Mouse (Mus musculus): ENCODE results near the gene Ambra1. TPM values are rescaled to one million over a fixed set of nuclear protein-coding genes. Genes with fewer than 3 reads are reported as not detected.
"Not testable (repeated sequence)": the region's sequence is repeated elsewhere in the genome, so short reads cannot be mapped to it uniquely, and the experiment has no call there.

Ambra1 gene
- 18.2 and 22.9 TPM in 2 replicates for polyA plus RNA-seq (2012; rRNA removed)

DNA sequence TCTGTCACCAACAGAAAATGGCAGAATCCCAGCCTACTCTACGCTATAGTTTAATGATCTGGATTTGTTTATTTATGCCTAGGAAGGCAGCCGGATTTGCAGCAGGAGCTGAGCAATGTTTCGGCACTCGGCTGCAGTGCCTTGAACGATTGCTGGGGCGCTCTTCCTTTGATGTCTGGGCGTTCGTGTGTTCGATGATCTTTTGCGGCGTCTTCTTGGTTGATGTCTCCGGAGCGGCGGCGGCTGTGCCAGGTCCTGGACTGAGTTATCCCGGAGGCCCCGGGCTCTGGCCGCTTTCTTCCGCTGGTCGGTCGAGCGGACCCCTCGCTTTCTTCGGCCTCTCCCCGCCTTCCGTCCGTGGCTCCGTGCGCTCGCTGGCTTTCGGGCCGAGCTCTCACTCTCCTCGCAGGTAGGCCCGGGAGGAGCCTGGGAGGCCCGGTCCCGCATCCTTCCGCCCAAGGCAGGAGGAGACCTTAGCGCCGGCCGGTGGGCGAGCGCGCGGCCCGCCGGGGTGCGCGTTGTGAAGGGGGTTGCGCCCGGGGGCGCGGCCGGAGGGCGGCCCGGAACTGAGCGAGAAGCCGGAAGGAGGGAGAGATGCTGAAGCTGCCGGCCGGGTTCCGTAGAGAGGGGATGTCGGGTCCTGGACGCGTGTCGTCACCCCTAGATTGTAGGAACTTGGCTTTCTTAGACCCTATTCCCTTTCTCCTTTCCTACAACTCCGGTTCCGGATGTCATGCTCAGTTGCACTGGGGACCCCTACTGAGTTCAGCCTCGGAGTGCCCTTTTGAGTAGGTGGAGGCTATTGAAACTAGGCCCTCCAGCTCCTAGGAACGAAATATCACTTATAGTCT is at the start of gene Ambra1:
Gene Ambra1 (plus strand): TSS at position 164 of the 851 bp plus-strand sequence.
- peak; percentile 74 for DNase-seq (ENCODE audit: low read depth)

DNA sequence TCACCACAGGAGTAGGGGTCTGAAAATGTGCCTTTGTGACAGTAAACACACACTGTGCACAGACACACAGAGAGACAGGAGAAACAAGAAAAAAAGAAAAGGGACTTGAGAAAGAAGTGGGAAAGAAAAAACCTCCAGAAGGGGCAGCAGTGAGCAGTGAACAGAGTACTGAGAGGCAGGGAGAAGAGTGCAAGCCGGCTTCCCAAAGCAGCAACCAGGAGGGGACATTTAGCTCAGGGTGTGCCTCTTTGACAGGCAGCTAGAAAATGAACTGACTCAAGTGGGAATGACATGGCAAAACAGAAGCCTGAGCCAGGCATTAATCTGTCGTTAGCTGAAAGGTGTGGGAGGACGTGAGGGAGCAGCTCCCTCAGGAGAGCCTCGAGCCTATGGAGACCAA is 47.1 kb upstream of the Ambra1 start:
- DNase-seq (ENCODE audit: low read depth), result no peak

DNA sequence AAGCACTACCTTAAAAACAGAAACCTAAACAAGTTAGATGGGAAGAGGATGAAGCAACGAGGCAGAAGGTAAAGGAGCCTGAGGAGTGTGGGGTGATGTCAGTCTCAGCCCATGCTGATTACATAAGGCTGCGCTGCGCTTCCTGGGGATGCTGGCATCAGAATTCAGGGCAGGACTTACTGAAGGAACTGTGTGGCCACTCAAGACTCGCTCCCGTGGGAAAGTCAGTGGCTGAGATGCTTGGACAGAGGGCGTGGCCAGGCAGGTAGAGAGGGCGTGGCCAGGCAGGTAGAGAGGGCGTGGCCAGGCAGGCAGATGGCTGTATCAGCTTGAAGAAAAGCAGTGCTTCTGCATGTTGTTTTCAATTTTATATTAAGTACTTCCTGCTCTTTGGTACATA is 46.0 kb upstream of the Ambra1 start:
- peak; percentile 27 for DNase-seq (ENCODE audit: low read depth)

DNA sequence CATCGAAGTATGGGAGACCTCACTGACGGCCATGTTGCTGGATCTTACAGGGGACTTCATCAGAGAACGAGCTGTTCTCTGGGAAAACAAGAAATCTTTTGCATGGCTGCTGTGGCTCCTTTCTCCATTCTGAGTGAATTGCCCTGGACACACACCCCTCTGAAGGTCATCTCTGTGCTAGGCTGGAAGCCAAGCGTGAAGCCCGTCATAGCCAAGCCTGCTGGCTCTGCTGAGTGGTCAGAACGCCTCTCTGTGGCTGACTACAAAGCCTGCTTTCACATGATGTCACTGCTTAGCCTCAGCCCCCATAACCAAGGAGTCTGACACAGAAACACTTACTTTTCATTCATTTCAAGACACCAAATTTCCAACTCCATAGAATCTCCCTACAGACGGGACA is 40.5 kb upstream of the Ambra1 start:
- DNase-seq (ENCODE audit: low read depth), result no peak

DNA sequence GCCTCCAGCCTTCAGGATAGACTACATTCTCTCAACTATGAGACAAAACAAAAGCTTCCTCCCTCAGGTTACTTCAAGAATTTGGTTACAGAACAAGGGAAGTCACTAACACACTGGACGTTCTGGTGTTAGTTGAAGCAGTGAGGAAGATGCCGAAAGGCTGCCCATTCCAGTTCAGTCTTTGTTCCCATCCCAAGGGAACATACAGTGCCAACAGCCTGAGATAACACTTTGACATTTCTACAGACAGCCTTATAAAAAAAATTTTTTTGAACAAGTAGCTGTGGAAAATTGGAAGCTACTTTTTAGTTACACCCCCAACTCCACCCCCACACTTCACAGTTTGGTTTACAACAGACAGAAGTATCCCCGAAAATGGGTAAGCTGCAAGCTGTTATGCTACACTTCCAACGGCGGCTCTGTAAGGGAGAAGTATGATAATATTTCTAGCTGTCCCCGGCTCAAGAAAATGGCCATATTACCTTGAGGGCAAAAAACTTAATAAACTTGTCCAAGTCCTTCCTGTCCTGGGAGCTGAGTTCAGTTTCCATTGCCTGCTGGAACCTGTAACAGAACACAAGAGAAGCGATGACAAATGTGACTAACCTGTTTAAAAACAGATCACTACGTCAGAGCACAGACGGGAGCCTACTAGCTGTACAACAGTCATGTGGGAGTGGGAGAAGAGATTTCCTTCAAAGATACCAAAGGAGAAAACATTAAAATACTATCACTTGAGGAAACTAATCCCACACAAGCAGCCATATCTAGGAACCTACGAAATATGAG is 34.3 kb upstream of the Ambra1 start:
- no peak for DNase-seq (ENCODE audit: low read depth)

DNA sequence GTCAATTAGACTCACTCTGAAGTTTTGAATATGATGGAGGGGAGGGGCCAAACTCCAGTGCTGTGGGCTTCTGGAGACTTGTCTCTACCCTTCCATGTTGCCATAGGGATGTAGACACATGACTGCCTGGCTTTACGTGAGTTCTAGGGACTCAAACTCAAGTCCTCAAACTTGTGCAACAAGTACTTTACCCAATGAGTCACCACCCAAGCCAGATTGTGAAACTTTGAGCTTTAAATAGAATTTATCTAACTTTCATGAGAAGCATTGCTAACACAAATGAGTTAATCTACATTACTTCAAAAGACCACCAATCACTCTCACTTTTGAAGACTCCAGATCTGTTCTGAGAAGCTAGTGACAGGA is 33.7 kb upstream of the Ambra1 start:
- DNase-seq (ENCODE audit: low read depth), result no peak

- DNase-seq (ENCODE audit: low read depth), result no peak
Observed at GRCm38 (mm10) chr2:91699225-91699624, 30.7 kb upstream of the Ambra1 start.

GRCm38 (mm10) chr2:91701366-91701765 is 28.6 kb upstream of the Ambra1 start:
- no peak for DNase-seq (ENCODE audit: low read depth)

GRCm38 (mm10) chr2:91705736-91706135 is 24.2 kb upstream of the Ambra1 start:
- DNase-seq (ENCODE audit: low read depth), result no peak

DNA sequence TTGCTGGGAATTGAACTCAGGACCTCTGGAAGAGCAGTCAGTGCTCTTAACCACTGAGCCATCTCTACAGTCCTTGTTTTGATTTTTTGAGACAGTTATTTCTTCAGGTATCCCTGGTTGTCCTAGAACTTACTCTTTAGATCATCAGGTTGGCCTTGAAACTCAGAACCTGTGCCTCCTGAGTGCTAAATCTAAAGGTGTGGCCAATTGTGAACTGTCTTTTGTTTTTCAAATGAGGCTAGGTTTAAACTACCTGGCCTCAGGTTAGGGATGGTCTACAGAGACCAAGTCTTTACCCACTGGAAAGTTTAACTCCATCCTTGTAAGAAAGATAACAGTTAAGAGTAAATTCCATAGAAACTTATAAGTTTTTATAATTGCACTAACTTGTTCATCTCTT is 23.5 kb upstream of the Ambra1 start:
- no peak for DNase-seq (ENCODE audit: low read depth)

- no peak for DNase-seq (ENCODE audit: low read depth)
Observed at GRCm38 (mm10) chr2:91708361-91708760, 21.6 kb upstream of the Ambra1 start.

DNA sequence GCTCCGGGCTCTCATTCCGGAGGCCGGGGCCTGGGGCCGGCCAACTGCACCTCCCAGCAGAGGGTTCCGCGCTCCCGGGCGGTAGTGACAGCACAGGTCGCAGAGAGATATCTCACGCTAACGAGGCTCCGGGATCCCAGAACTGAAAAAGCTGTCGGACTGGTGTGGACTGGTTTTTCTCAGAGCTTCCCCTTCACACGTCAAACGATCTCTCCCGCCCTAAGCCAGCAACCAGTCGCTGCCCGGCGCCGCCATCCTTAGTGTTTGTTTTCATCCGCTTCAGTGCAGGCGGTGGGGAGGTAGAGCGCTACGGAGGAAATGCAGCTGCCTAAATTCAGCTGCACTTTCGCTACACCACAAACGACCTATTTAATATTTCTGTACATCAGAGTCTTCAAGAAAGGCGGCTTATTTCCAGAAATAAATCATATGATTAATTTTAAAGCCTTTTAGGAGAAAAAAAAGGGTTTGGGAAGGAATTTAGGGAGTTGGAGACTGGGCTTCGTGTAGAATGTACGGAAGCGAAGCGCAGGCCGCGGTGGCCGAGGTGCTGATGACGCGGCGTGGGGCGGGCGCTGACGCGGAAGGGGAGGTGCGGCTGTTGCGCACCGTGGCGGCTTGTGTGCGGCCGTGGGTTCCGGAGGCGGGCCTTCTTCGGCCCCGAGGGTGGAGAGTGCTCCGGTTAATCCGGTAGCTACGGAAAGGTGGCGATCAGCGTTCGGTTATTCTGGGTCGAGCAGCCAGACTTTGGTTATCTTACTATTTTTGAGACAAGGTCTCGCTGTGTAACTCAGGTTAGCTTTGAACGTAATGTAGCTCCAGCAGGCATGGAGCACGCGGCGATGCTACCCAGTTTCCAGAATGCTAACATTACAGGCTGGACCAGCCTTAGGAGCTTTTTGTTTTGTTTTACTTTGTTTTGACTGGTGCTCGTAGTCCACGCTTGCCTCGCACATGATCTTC is 19.4 kb upstream of the Ambra1 start, which contains the start of the genes Atg13 and Harbi1:
Gene Atg13 (minus strand): TSS at position 305 of the 963 bp plus-strand sequence.
Gene Harbi1 (plus strand): TSS at position 581 of the 963 bp plus-strand sequence.
- DNase-seq (ENCODE audit: low read depth), result no peak

DNA sequence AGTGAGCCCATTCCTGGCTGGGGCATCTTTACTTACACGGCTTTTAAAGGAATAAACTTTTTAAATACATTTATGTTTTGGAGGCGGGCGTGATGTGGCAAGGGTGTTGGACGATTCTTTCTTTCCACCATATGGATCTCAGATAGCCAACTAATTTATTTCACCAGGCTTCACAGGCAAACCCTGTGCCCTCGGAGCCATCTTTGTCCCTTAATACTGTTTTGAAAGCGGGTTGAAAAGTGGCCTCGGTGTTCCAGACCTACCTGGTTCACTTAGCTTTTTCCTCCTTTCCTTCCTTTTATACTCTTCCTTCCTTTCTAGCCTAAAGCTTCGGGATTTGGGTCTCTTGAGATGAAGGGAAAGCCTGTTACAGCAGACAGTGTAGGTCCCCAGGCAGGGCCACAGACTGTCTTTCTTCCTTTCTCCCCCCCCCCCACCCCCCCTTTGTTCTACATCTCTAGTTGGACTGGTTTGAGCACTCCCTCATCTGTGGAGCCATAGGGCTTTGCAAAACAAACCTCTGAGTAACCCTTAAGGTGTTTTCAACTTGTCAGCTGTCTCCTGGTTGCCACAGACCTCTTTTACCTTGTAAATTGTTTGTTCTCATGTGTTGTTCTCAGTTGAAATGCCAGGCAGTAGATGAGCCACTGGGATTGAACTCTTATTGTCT is 18.5 kb upstream of the Ambra1 start:
- DNase-seq (ENCODE audit: low read depth), result no peak

DNA sequence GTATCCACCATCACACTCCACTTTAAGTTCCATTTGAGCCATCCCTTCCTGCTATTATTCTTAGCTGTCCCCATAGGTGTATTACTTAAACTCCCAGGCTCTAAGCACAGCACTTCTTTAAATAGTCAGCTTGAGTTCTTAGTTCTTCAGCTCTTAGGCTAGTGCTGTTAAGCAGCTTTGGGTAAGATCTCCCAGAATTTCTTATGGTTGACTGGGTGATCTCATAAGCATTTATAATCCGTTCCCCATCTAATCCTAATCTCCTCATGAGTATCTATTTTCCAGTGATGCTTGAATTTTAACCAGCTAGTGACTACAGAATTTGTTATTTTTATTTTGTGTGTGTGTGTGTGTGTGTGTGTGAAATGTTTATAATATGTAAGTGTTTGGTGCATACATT is 15.0 kb upstream of the Ambra1 start:
- no peak for DNase-seq (ENCODE audit: low read depth)

DNA sequence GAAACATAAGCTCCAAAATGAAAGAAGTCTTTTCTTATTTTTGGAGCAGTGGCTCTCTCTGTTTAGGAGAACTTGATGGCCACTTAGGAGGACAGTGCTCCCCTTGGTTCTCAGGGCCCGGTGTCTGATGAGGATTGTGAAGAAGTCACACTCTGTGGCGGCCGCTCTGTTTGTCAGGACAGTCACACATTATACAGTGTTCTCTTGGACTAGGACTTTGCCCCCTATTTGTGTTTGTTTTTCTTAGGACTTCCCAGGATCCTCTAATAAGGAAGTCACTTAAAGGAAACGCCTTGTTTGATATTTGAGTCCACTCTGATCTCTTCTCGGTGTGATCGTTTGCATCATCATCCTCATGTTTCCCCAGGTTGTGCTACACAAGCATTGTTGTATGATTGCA is 11.7 kb upstream of the Ambra1 start:
- no peak for DNase-seq (ENCODE audit: low read depth)

DNA sequence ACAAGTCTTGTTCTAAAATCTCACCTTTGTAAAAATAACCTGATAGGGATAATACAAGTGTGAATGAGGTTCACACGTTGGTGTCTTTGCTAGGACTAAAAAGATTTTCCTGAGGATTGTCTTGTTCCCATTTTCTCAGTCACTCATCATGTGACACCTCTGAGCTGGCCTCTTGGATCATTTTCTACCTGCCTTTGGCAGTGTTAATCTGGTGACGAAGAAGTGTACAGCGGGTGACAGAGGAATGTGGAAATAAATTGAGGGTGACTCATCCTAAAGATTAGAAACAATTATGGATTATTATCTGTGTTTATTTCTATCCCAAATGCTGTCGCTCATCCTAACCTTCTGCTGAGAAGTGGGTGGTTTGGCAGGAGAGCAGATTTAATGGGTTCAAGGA is 6.6 kb upstream of the Ambra1 start:
- peak; percentile 67 for DNase-seq (ENCODE audit: low read depth)

- DNase-seq (ENCODE audit: low read depth), result no peak
Observed at GRCm38 (mm10) chr2:91723951-91724350, 6.0 kb upstream of the Ambra1 start.

GRCm38 (mm10) chr2:91724716-91725115 is 5.2 kb upstream of the Ambra1 start:
- no peak for DNase-seq (ENCODE audit: low read depth)

DNA sequence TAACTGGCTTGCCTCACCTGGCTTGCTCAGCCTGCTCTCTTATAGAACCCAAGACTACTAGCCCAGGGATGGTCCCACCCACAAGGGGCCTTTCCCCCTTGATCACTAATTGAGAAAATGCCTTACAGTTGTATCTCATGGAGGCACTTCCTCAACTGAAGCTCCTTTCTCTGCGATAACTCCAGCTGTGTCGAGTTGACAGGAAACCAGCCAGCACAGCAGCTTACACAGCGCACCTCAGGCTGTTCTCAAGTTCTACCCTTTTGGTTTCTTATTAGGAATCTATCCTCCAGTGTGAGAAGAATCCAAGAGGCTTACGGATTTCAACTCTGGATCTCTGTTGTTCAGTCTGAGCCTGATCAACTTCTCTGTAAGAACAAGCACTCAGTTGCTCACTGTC is 4.5 kb upstream of the Ambra1 start:
- DNase-seq (ENCODE audit: low read depth), result not testable (repeated sequence)

DNA sequence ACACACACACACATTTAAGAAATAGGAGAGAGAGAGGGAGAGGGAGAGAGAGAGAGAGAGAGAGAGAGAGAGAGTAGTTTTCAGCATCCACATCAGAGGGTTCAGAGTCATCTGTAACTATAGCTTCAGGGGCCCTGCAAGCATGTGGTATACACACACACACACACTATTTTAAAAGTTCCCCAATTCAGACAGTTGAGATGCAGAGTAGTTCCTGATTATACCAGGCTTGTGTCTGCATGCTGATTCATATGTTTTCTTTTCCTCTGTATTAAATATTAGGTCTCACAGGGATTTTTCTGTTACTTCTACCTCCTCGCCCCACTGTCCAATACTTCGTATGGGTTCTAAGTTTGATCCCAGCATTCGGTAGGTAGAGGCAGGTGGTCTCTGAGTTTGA is 2.9 kb upstream of the Ambra1 start:
- no peak for DNase-seq (ENCODE audit: low read depth)

- no peak for DNase-seq (ENCODE audit: low read depth)
Observed at GRCm38 (mm10) chr2:91729571-91729970, 363 bp upstream of the Ambra1 start.
